Mouse (Mus musculus): ENCODE measurements around the gene Sertad2. TPM values are rescaled to one million over a fixed set of nuclear protein-coding genes. Genes with fewer than 3 reads are reported as not detected.

Sertad2 gene
- total and polyA plus RNA-seq, 3 experiments: 5.9 to 13.1 (median 6.0) TPM

GRCm38 (mm10) chr11:20672513-20672912, 129.5 kb downstream of the Sertad2 start:
- in situ Hi-C loops (cut with MboI; ENCODE audit: low pct_ligation_motif_present, low pct_unique_long_range_greater_than_20kb, low sequenced_read_pairs) (no loop called here), dilution Hi-C loops (cut with MboI; ENCODE audit: extremely low pct_ligation_motif_present, extremely low pct_unique_long_range_greater_than_20kb, low sequenced_read_pairs) (no loop called here)
- no peak overlapping the region for H3K27ac ChIP-seq (ENCODE audit: insufficient read depth, low read depth)
- H3K4me1 ChIP-seq (ENCODE audit: control insufficient read depth in 1 of 2, insufficient read depth in 2 of 2): peaks cover 2 to 21% of the 10 kb centered on the region in 2 experiments; a peak in 3 of 4 replicates
- no peak for DNase-seq (ENCODE audit: extremely low read depth)
- H3K27me3 ChIP-seq (replicated peaks): no peaks in the 10 kb centered on the region
- no peaks in the 10 kb centered on the region for H3K36me3 ChIP-seq (replicated peaks in 1 of 2; ENCODE audit: control insufficient read depth in 1 of 2, insufficient read depth in 1 of 2, low read length in 1 of 2)
- no peak overlapping the region for H3K4me3 ChIP-seq (replicated peaks in 1 of 3; ENCODE audit: low read depth in 2 of 3, low read length in 2 of 3, poor library complexity in 1 of 3)
- H3K4me2 ChIP-seq (ENCODE audit: insufficient read depth, low read depth, poor library complexity, severe bottlenecking): no peak overlapping the region
- TF ChIP-seq PAX5 (IDR thresholded peaks at IDR 0.05; ENCODE audit: low read length): no peak
- no peaks in the 10 kb centered on the region for H3K79me2 ChIP-seq (replicated peaks; ENCODE audit: control insufficient read depth, extremely low read depth, insufficient read depth, poor library complexity, severe bottlenecking)
- H3K9ac ChIP-seq (ENCODE audit: insufficient read depth, low read depth): no peak overlapping the region
- no peaks in the 10 kb centered on the region for H3K9me3 ChIP-seq (replicated peaks; ENCODE audit: low read length)

- peaks cover 2 to 12% of the 10 kb centered on the region in 2 experiments; a peak in 3 of 4 replicates for H3K4me1 ChIP-seq (ENCODE audit: control insufficient read depth in 1 of 2, insufficient read depth in 2 of 2)
- H3K4me3 ChIP-seq (replicated peaks in 1 of 3; ENCODE audit: low read depth in 2 of 3, low read length in 2 of 3, poor library complexity in 1 of 3): no peak overlapping the region
- H3K27me3 ChIP-seq (replicated peaks): no peaks in the 10 kb centered on the region
- no peak for DNase-seq (ENCODE audit: extremely low read depth)
- no peak for TF ChIP-seq SIN3A (IDR thresholded peaks at IDR 0.05; ENCODE audit: low read length)
- TF ChIP-seq BHLHE40 (IDR thresholded peaks at IDR 0.05; ENCODE audit: low read depth, low read length): no peak
- TF ChIP-seq HCFC1 (IDR thresholded peaks at IDR 0.05; ENCODE audit: low read depth, low read length): no peak
- no peak for TF ChIP-seq KAT2A (IDR thresholded peaks at IDR 0.05; ENCODE audit: insufficient replicate concordance, low read length)
- TF ChIP-seq TCF12 (IDR thresholded peaks at IDR 0.05; ENCODE audit: low read depth, low read length): no peak
- no peak for TF ChIP-seq E2F4 (IDR thresholded peaks at IDR 0.05; ENCODE audit: insufficient replicate concordance, low read depth, low read length)
- TF ChIP-seq MAZ (IDR thresholded peaks at IDR 0.05; ENCODE audit: low read depth, low read length): no peak
- TF ChIP-seq RAD21 (IDR thresholded peaks at IDR 0.05; ENCODE audit: low read depth, low read length): no peak
- no peak for TF ChIP-seq TBP (conservative IDR thresholded peaks at IDR 0.05; ENCODE audit: low read depth, low read length)
- TF ChIP-seq EP300 (IDR thresholded peaks at IDR 0.05; ENCODE audit: low read length): no peak
- no peak for TF ChIP-seq CTCF (conservative IDR thresholded peaks at IDR 0.05 in 1 of 2, IDR thresholded peaks at IDR 0.05 in 1 of 2; ENCODE audit: low read depth in 2 of 2, low read length in 2 of 2)
- TF ChIP-seq USF1 (IDR thresholded peaks at IDR 0.05; ENCODE audit: low read depth, low read length): no peak
- TF ChIP-seq ZMIZ1 (IDR thresholded peaks at IDR 0.05; ENCODE audit: low read depth, low read length): no peak
- no peak for TF ChIP-seq NRF1 (IDR thresholded peaks at IDR 0.05; ENCODE audit: low read depth, low read length)
- no peak for TF ChIP-seq PAX5 (IDR thresholded peaks at IDR 0.05; ENCODE audit: low read length)
- TF ChIP-seq GABPA (IDR thresholded peaks at IDR 0.05; ENCODE audit: insufficient replicate concordance, low read depth, low read length): no peak
- no peak for TF ChIP-seq MAFK (IDR thresholded peaks at IDR 0.05; ENCODE audit: insufficient replicate concordance, low read length)
- TF ChIP-seq MXI1 (IDR thresholded peaks at IDR 0.05; ENCODE audit: low read depth, low read length): no peak
- no peak for TF ChIP-seq MAX (IDR thresholded peaks at IDR 0.05; ENCODE audit: low read length)
- no peak for TF ChIP-seq ZKSCAN1 (IDR thresholded peaks at IDR 0.05; ENCODE audit: borderline replicate concordance, low read depth, low read length)
- H3K9ac ChIP-seq (ENCODE audit: insufficient read depth, low read depth): no peak overlapping the region
- no peaks in the 10 kb centered on the region for H3K79me2 ChIP-seq (replicated peaks; ENCODE audit: control insufficient read depth, extremely low read depth, insufficient read depth, poor library complexity, severe bottlenecking)
- no peak overlapping the region for H3K27ac ChIP-seq (ENCODE audit: insufficient read depth, low read depth)
- dilution Hi-C loops (cut with MboI; ENCODE audit: extremely low pct_ligation_motif_present, extremely low pct_unique_long_range_greater_than_20kb, low sequenced_read_pairs): no loop called here
- no peaks in the 10 kb centered on the region for H3K9me3 ChIP-seq (replicated peaks; ENCODE audit: low read length)
- peaks cover 0 to 6% of the 10 kb centered on the region in 2 experiments for H3K36me3 ChIP-seq (replicated peaks in 1 of 2; ENCODE audit: control insufficient read depth in 1 of 2, insufficient read depth in 1 of 2, low read length in 1 of 2)
- H3K4me2 ChIP-seq (ENCODE audit: insufficient read depth, low read depth, poor library complexity, severe bottlenecking): no peak overlapping the region
- in situ Hi-C loops (cut with MboI; ENCODE audit: low pct_ligation_motif_present, low pct_unique_long_range_greater_than_20kb, low sequenced_read_pairs): no loop called here
These were observed 136.3 kb downstream of the Sertad2 start for GRCm38 (mm10) chr11:20679396-20679795.
